Mouse (Mus musculus) neutrophil, adult 5-6 weeks (primary cell): ENCODE measurements around the gene Eif4enif1. TPM values are rescaled to one million over a fixed set of nuclear protein-coding genes. Genes with fewer than 3 reads are reported as not detected.
A peak's percentile ranks its signal among the peaks of the same experiment; 100 is the strongest.
"Not testable (repeated sequence)": the region's sequence is repeated elsewhere in the genome, so short reads cannot be mapped to it uniquely, and the experiment has no call there.

Source experiments
- ATAC-seq: fragments of 151-379, 151-347 bp; 2 replicates; pipeline ENCODE4 v1.8.0; 2017; ENCODE audit warnings: mild to moderate bottlenecking, moderate TSS enrichment; ENCODE audit not compliant: insufficient number of reproducible peaks, poor library complexity, low FRiP score, severe bottlenecking; ENCODE audit errors: extremely low read depth
- total RNA-seq: library from RNA; stranded (forward); fragments of 200-1000 nt; gene quantifications from 2 replicates; pipeline ENCODE4 v1.2.3, GENCODE M21; 2017

Gene Eif4enif1
- total RNA-seq, result 75.0 and 81.2 TPM in 2 replicates

DNA sequence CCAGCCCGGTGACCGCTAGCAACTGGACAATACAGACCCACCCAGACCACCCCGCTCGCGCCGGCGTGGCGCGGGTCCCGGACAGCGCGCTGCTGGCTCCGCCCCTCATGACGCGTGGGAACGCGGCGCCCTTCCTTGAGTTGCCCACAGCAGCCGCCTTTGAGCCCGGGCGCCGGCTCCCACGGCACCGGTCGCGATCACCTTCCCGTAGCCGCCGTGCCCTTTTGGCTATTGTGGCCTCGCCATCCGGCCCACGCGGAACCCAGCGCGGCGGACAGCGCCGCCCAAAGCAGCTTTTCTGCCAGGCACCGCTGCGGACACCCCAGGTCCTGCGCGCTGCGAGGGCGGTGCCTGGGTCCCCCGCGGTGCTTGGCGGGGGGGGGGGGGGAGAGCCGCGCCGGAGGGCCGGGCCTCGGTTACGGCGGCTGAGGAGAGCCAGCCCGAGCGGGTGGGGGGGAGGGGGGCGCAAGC is at the start of gene Eif4enif1:
Eif4enif1 (plus strand) TSS at position 162 of the 471 bp plus-strand sequence.
- no peak for ATAC-seq

GRCm38 (mm10) chr11:3153666-3154397 is 48.4 kb upstream of the Eif4enif1 start:
- peak; percentile 2; the same call in 1 of the 2 replicates for ATAC-seq

- not testable (repeated sequence) for ATAC-seq
Observed at GRCm38 (mm10) chr11:3156991-3157390, 45.2 kb upstream of the Eif4enif1 start.

- ATAC-seq, result not testable (repeated sequence)
Observed at GRCm38 (mm10) chr11:3157996-3158395, 44.2 kb upstream of the Eif4enif1 start.

DNA sequence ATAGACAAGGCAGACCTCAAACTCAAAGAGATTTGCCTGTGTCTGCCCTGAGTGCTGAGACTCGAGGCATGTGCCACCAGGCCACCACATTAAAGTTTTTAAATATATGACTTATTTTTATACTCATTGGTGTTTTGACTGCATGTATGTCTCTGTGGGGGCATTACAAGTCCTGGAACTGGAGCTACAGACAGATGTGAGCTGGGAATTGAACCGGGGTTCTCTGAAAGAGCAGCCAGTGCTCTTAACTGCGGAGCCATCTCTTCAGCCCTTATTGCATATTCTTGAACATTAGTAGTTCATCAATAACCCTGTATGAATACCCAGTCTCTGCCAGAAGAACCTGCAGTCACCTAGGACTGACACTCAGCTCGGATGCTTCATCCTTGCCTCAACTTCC is 43.4 kb upstream of the Eif4enif1 start:
- not testable (repeated sequence) for ATAC-seq

- peak; percentile 2 for ATAC-seq
Observed at GRCm38 (mm10) chr11:3161370-3161769, 40.8 kb upstream of the Eif4enif1 start.

DNA sequence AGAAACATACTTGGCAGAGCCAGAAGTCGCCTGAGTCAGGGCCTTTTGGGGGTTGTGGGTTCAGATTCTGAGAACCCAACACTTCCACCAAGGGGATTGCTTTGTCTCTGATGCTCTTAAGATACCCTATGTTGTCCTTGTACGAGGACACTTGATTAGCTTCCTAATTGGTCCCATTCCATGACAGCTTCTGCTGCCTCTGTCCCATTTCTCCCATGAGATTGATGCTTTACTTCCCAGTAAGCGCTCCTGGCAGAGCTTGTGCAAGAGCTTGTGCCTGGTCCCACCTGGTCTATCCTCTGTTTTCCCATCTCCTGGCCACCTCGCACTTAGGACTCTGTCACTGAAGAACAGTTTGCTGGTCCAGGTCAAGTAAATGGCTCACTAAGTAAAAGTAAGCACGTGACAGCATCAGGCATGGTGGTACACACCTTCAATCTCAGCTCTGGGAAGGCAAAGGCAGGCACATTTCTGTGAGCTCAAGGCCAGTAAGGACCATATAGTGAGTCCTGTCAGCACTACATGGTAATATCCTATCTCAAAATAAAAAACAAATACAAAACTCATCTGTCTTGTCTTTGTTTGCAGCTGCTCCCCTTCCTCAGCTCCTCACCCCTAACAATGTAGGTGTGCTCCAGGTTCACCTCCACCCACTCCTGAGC is 39.8 kb upstream of the Eif4enif1 start:
- ATAC-seq, result peak; percentile 1; the same call in 1 of the 2 replicates

GRCm38 (mm10) chr11:3163122-3163521 is 39.1 kb upstream of the Eif4enif1 start:
- not testable (repeated sequence) for ATAC-seq

DNA sequence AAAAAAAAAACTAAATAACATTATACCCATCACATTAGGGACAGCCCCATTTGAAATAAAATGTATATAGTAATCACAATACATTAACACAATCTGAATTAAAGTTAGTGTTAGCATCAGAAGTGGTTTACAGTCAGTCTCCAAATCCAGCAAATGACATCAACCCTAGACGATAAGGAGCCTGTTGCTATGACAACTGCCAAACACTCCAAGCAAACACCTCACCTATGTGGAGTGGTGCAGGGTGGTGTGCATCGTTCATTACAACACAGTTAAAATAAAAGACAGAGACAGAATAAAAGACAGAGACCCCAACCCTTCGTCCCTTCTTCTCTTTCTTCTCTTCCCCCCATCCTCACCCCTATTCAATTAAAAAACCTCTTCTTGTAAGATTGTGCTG is 38.5 kb upstream of the Eif4enif1 start:
- not testable (repeated sequence) for ATAC-seq

DNA sequence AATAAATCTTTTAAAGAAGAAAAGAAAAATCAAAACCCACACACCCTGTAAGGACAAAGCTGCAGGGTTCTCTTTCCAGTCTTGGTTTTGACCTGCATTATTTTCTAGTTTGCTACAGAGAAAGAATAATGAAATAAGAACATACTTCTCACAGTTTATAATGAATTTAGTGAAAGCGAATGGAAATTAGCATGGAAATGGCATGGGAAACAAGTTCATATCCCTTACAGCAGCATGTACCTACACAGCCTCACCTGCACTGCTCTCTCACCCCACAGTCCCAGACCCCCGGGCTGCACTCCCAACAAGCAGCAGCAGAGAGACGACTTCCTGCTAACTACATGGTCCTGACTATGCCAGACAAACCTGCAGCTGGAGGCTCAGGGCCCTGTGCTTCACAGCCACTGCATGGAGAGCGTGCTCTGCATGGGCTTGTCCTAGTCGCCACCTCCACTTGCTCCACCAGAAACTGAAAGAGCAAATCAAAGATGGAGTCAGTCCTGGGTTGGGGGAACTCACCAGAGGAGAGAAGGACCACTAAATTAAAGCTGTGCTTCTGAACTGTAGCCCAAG is 36.9 kb upstream of the Eif4enif1 start:
- peak; percentile 20 for ATAC-seq

GRCm38 (mm10) chr11:3166321-3166720 is 35.9 kb upstream of the Eif4enif1 start:
- ATAC-seq, result not testable (repeated sequence)

DNA sequence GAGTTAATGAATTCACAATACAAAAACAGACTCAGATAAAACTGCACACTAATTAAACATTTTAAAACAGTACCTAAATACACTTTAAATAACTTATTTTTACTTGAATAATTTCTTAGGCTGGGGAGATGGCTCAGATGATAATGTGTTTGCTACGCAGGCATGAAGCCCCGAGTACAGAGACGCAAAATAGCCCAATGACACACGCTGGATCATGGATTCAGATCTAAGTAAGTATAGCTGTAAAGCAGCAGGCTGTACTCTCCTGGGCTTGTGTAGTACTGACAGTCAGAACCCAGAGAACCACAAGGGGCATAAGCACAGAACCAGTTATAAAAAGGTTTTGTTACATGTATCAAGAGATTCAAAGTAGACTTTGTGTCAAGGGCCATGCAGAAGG is 35.1 kb upstream of the Eif4enif1 start:
- ATAC-seq, result peak; percentile 3; the same call in 1 of the 2 replicates

GRCm38 (mm10) chr11:3167571-3168001 is 34.6 kb upstream of the Eif4enif1 start:
- ATAC-seq, result 0 out of 2 replicates have a peak, but pooled peaks have one; percentile 0

GRCm38 (mm10) chr11:3169042-3169441 is 33.1 kb upstream of the Eif4enif1 start:
- ATAC-seq, result not testable (repeated sequence)

GRCm38 (mm10) chr11:3171931-3172330 is 30.3 kb upstream of the Eif4enif1 start:
- not testable (repeated sequence) for ATAC-seq

- ATAC-seq, result not testable (repeated sequence)
Observed at GRCm38 (mm10) chr11:3172526-3172925, 29.7 kb upstream of the Eif4enif1 start.

DNA sequence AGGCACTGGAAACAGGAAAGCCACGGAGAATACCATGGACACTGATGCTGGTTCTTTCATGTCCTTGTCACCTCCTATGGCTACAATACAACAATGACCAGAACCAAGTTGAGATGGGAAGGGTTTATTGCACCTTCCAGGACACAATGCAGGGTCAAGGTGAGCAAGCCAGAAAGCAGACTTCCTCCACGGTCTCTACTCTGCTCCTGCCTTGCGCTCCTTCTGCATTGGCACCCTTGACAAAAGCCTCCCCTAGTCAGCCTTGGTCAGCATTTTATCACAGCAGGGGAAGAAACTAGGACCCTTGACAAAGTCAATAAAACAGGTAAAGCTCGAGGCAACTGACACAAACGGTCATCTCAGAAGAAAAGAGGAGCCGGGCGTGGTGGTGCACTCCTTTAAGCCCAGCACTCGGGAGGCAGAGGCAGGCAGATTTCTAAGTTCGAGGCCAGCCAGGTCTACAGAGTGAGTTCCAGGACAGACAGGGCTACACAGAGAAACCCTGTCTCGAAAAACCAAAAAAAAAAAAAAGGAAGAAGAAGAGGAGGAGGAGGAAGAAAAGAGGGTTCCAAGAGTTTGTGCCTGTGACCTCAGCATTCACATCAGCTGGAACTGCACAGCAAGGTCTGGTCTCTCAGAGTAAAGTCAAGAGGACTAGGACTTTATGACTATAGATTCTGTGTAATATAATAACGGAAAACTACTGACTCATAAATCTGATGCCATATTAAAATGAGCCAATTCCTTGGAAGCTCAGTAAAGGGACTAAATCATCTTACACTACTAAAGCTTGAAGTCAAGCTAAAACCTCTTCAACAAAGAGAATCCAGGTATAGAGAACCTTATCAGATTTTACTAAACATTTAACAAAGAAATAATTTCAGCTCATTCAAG is 28.5 kb upstream of the Eif4enif1 start:
- ATAC-seq, result peak; percentile 42

DNA sequence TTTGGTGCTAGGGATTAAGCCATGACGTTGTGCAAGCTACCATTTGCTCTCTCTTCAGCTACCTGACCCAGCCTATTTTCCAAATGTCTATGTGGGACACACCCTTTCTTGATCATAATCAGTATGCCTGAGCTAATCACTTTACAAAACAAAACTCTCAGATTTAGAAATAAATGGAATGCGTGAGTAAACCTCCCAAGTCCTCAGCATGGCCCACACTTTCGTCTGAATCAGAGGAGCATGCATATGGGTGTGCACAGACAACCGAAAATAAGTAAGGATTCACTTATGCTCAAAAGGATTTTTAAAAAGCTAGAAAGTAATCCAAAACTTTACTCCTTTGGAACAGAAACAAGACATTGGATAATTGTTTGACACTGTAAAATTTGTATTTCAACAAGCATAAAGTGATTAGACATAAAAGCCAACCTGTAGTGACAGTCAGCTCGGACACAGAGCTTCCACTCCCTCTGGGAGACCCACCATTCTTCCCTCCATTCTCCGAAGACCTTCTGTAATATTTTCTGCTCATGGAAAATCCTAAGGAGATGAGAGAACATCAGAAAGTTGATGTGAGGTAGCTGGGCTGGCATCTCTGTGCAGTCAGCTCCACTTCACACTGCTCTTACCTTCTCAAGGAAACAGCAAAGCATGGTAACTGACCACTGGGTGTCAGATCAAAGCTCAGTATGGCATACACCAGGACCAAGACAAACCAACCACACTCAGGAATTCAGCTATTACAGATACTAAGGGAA is 23.0 kb upstream of the Eif4enif1 start:
- not testable (repeated sequence) for ATAC-seq
